Mouse (Mus musculus) brain, embryonic 14.5 days (tissue): ENCODE measurements at regions not wholly inside any gene's neighbourhood (a gene's known extent, or its start where the extent isn't known, plus 50 kb on each side); places are given as distances from the start of the nearest gene placed in this dataset.

Source experiments
- CTCF ChIP-seq: fragments of 200-500 bp; IDR thresholded peaks from 2 replicates; pipeline ENCODE4 v1.5.1; 2012; ENCODE audit warnings: inconsistent platforms, mild to moderate bottlenecking, moderate library complexity, borderline replicate concordance; ENCODE audit not compliant: insufficient read depth, insufficient read length; ENCODE audit errors: extremely low read depth
- POLR2A ChIP-seq: fragments of 200-500 bp; IDR thresholded peaks from 2 replicates; pipeline ENCODE4 v1.6.1; 2012; ENCODE audit warnings: mild to moderate bottlenecking, inconsistent platforms, borderline replicate concordance; ENCODE audit not compliant: poor library complexity, insufficient read depth, insufficient read length, severe bottlenecking; ENCODE audit errors: extremely low read depth

DNA sequence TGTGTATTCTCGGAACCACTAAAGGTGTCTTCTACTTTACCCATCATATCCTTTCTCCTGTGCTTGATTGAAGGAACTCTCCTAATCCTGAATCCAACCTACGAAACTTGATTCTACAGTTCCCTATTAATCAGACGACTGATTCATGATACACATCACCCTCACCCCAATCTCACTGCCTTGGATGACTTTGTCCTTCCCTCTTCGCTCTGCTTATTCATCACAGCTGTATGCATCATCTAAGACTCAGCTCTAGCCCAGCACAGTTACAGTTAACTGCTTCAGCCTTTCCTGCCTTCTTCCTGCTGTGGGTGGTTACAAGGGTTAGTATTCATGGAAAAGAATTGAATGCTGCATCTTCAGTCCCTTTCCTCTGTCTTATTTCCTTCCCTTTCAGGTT is 640.1 kb upstream of the Cited2 start:
- no peak for TF ChIP-seq POLR2A
- no peak for TF ChIP-seq CTCF
